Mouse (Mus musculus) left cerebral cortex, adult 18-20 months (tissue): ENCODE results near the gene Parvb. TPM values are rescaled to one million over a fixed set of nuclear protein-coding genes. Genes with fewer than 3 reads are reported as not detected.
A peak's percentile ranks its signal among the peaks of the same experiment; 100 is the strongest.

ENCODE experiments used
- DNase-seq, 2 experiments: peaks; one replicate each; pipeline ENCODE4 v3.0.0; 2021 to 2022; ENCODE audit warnings: low spot score in 2 of 2, mixed read lengths in 1 of 2
- total RNA-seq, 2 experiments: library from RNA; stranded (reverse); gene quantifications; 2 replicates each; pipeline ENCODE4 v1.2.3; 2021

Gene Parvb
- total RNA-seq, 2 experiments from 2014 or later, result 14.7 to 24.5 TPM

- DNase-seq, result no peak
Measured at GRCm38 (mm10) chr15:84319393-84319792, 87.5 kb downstream of the Parvb start.

DNA sequence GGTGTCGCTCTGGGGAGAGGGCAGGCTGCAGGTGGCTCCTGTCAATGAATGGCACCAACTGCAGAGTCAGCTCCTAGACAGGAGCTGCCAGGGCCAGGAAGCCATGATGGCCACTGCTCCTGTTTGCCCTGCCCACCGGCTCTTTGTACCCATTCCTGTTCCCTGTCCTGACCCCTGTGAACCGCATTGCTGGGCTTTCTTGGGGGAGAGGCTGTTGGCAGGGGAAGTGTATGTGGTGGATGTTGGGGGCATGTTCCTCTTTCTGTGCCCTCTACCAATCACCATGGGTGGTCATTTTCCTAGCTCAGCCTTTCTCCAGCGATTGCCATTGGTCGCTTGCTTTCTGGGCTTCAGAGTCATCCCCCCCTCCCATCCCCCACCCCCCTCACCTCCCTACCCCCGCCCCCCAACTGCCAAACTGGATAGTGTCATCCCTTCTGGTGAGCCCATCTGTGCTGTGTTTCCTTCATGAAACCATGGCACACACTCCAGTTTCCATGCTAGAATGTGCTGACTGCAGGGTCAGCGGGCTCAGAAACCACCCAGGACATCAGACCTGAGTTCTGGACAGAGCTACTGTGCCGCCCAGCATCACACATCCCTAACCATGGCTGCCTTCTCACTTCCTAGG, 89.8 kb downstream of the Parvb start:
- no peak for DNase-seq

DNA sequence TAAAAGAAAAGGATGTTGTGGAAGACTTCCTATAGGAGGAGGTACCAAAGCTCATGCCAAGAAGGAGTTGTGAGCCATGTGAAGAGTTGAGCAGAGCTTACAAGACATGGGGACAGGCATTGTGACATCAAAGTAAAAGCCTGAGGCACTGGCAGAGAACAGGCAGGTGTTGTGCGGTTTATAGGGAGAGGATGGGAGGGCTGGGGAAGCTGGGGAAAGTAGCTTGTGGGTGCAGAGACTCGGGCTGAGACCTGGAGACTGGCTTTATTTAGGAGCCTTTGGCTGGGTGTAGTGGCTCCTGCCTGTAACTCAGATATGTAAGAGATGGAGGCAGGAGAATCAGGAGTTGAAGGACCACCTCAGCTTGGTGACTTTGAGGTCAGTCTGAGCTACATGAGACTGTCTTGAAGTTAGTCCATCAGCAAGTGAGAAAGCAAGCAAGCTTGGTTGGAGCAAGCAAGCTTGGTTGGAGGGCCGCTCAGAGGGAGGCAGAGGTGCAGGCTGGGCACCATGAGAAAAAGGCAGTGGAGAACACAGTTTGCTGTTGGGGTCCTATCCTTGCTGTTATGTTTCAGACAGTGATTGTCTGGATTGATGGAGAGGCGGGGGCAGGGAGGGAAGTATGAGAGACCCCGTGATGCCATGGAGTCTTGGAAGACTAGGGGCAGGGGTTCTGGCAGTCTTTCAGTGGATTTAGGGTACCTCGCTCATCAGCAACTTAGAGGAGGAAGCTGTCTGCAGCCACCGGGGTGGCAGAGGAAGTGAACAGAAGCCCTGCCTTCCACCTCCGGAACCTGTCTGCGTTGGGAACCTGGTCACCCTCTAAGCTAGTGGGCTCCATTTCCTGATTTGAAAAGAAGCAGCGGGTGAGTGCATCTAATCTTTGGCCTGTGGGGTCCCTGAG, 92.4 kb downstream of the Parvb start, which contains the start of gene Parvg:
TSS of gene Parvg (plus strand) at position 61 of the 904 bp plus-strand sequence.
- DNase-seq, result no peak

GRCm38 (mm10) chr15:84324870-84325553, 93.2 kb downstream of the Parvb start:
- DNase-seq, result no peak

GRCm38 (mm10) chr15:84325736-84326135, 93.9 kb downstream of the Parvb start:
- no peak for DNase-seq

- DNase-seq, result no peak
Measured at GRCm38 (mm10) chr15:84328870-84329269, 97.0 kb downstream of the Parvb start.

DNA sequence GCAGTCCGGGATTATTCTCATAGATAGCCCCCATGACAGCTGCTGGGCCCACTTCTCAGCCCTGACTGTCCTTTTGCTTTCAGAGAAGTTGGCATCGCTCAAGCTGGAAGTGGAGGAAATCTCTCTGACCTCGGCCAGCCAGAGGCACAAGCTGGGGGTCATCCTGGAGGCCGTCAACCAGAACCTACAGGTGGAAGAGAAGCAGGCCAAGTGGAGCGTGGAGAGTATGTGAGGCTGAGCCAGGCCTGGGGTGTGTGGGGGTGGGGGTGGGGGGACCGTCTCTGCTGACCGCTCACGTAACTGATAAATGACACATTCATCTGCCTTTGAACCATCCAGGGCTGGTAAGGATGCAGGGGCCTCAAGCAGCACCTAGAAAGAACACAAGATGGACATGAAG, 98.1 kb downstream of the Parvb start:
- no peak for DNase-seq

GRCm38 (mm10) chr15:84331066-84331612, 99.3 kb downstream of the Parvb start:
- no peak for DNase-seq

DNA sequence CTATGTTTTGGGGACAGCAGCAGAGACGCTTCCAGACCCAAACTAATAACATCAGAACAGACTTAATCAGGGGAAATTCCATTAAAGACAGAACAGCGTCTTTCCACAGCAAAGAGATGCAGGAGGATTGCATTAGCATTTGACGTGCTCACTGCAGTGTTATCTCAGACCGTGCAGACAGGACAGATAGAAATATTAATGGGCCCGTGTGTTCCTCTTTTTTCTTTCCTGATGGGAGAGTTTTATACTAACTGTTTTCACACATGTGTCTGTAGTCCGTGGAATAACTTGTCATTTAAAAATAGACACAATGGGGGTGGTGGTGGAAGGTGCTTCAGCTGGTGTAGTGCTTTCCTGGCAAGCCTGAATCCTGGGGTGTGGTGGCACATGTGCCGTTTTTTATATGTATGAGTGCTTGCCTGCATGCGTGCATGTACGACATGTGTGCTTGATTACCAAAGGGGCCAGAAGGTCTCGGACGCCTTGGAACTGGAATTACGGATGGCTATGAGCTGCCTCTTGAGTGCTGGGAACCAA, 104.5 kb downstream of the Parvb start:
- DNase-seq, result no peak

GRCm38 (mm10) chr15:84337599-84337998, 105.8 kb downstream of the Parvb start:
- peak; percentile 39 to 45 for DNase-seq

GRCm38 (mm10) chr15:84340926-84341325, 109.1 kb downstream of the Parvb start:
- DNase-seq, result no peak

DNA sequence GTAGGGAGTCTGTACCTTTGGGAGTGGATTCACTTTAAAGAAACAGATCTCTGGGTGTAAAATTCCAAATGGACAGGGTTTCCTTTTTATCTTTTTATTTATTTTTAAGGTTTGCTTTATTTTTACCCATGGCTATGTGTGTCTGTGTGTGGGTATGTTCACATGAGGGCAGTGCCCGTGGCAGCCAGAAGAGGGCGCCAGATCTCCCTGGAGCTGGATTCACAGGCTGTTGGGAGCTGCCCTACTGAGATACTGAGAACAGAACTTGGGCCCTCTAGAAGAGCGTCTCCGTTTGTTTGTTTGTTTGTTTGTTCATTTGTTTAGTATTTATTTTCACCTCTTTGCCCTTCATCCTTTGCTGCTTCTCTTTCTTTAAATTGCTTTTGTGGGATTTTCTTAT, 116.9 kb downstream of the Parvb start:
- DNase-seq, result no peak

DNA sequence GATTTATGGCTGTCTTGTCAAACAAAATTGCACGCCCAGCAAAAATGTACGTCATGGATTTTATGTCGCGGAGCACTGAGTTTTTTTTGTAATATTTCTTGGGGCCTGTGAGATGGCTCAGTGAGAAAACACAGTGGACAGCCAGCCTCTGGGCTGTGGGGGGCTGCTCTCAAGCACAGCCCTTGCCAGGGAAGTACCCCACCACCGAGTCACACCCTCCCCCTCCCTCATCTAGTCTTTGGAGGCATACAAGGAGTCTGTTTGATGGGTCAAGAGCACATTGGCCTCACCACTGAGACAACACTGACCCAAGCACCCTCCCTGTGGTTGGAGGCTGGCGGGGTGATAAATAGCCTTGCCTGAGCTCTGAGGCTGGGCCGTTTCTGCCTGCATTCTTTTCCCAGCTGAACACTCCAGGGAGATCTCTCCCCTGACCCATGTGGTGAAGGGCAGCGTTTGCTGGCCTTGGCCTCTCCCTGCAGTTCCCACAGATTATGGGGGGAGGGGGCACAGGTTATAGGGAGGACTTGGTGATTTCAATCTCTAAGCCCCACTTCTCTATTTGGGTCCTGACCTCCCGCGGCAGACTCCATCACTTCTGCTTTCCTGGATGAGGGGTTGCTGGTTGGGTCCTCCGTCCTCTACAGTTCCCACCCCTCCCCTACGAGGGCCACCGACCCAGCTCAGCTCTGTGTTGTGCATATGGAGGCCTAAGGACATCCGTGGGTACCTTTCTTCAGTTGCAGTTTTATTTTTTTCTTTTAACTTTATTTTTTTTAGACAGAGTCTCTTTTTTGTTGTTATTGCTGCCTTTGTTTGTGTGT, 118.3 kb downstream of the Parvb start:
- DNase-seq, result no peak

- no peak for DNase-seq
Measured at GRCm38 (mm10) chr15:84351342-84351741, 119.5 kb downstream of the Parvb start.

DNA sequence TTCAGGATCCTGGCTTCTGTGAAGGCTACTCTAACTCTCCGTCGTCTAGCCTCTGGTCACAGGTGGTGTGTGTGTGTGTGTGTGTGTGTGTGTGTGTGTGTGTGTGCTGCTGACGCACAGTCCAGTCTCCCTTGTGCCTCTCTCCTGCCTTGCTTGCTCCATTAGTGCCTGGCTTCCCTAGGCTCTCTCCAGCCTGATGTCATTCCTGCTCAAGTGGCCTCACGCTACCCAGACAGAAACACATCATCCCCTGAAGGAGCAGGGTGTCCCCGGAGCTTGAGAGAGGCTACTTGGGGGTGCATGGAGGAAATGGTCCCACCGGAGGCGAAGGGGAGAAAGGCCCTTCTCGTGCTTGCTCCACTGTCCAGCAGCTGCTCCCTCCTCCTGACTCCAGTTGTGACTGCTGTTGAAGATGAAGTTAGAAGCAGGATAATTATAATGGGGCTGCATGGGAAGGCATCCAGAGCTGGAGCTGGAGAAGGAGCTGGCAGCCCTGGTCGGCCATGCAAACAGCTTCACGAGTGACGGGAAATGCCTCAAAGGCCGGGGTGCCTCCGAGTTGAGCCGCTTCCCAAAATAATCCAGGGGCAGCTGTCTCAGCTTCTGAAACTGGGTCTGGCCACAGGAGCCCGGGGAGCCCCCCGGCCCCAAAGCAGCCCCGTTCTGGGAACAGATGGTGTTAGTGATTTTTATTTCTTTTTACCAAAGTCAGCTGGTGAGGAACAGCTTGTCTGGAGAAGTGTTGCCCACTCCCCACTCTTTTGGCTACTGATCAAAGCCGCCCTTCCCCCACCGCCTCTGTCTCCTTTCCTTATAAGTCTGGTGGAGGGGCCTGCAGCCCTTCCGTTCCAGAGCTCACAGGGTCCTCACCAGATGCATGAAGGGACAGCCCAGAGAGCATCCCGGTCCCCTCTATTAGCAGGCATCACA, 120.3 kb downstream of the Parvb start:
- DNase-seq, result no peak

DNA sequence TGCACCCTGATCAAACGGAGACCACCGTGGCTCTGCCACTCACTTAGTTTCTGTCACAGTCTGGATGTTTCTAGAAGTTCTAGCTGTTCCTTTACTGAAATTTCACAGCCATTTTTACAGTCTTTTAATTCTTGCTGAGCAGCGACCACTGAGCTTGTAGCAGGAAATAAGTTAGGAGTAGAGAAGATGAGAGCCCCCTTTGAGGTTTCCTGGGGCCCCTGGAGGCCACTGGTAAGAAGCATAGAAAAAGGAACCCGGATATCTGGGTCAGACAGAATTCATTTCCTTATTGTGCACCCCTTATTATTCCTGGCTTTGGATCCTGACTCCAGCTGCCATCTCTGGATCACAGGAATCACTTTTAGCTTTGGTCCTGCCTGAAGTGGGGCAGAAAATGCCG, 123.2 kb downstream of the Parvb start:
- no peak for DNase-seq

- no peak for DNase-seq
Measured at GRCm38 (mm10) chr15:84364746-84365145, 132.9 kb downstream of the Parvb start.
